Comparison of ENCODE assay signal across 23 mouse cellular contexts in genomic region chr16:92581767-92582166, GRCm38 (mm10).
DNase-seq lines count a peak whose midpoint lies in the region; ATAC-seq and TF ChIP-seq lines count a peak whose summit lies in the region.
"Had no signal": no experiment of that assay in that cellular context is flagged by ENCODE, and none has a peak within 500 bp of the region (broad histone marks: within the 10 kb centered on the region; RNA-seq: fewer than 3 reads in every experiment).

No protein-coding gene starts in this region.

- H3K27ac ChIP-seq in lung, embryonic 16.5 days (ENCODE audit: low read length) = no peak overlapping the region
- H3K27ac ChIP-seq in thymus, adult 2 months (ENCODE audit: control insufficient read depth, insufficient read depth, low read length) = no peak overlapping the region
- H3K27ac ChIP-seq: heart, embryonic 10.5 days; hindbrain, embryonic 13.5 days; layer of hippocampus, adult 2 months; midbrain, embryonic 10.5 days; neural tube, embryonic 13.5 days had no signal

- ATAC-seq in lung, embryonic 16.5 days (ENCODE audit: low read depth) = peak; percentile 68
- peak; percentile 53 to 75; a peak in 3 of 4 replicates for ATAC-seq in hematopoietic stem cell, adult 5-6 weeks (replicated peaks in 1 of 2; ENCODE audit: insufficient read depth in 1 of 2, low FRiP score in 2 of 2, low TSS enrichment in 1 of 2, low read depth in 1 of 2, poor library complexity in 2 of 2, severe bottlenecking in 2 of 2)
- ATAC-seq: forebrain, postnatal 0 days had no signal

- H3K27me3 ChIP-seq in lung, embryonic 16.5 days (ENCODE audit: control insufficient read depth, insufficient read depth, low read depth, low read length) = no peaks in the 10 kb centered on the region
- H3K27me3 ChIP-seq in myocyte (ENCODE audit: control insufficient read depth, insufficient read depth, insufficient read length) = no peaks in the 10 kb centered on the region
- H3K27me3 ChIP-seq in thymus, adult 2 months (ENCODE audit: control insufficient read depth, insufficient read depth, low read length) = no peaks in the 10 kb centered on the region
- H3K27me3 ChIP-seq: hindbrain, embryonic 13.5 days; neural tube, embryonic 13.5 days had no signal

- peaks cover 10% of the 10 kb centered on the region; the same call in 1 of the 2 replicates for H3K4me1 ChIP-seq in lung, embryonic 16.5 days (replicated peaks; ENCODE audit: control insufficient read depth, insufficient read depth, low read length)
- peaks cover 12% of the 10 kb centered on the region for H3K4me1 ChIP-seq in thymus, adult 2 months (replicated peaks; ENCODE audit: control insufficient read depth, insufficient read depth, low read length)
- H3K4me1 ChIP-seq: hindbrain, embryonic 13.5 days; neural tube, embryonic 13.5 days had no signal

- no peak for DNase-seq in lung, postnatal 14 days
- DNase-seq in NIH3T3 (ENCODE audit: low read depth) (peak; percentile 40), liver (no peak)
- no peak for DNase-seq in thymus, adult 2 months
- no peak for DNase-seq in urinary bladder, postnatal 36 days (ENCODE audit: low spot score in 2 of 2)
- DNase-seq: adrenal gland, postnatal 25 days; cerebellum, adult 11-12 months; cerebellum, postnatal 14 days; embryo, embryonic 11 days; forebrain, postnatal 0 days; kidney, adult 8-10 months; kidney, postnatal 14 days; left cerebral cortex, postnatal 4 days; right cerebral cortex, adult 18-20 months; thymus, postnatal 36 days had no signal

- H3K79me2 ChIP-seq in myocyte (ENCODE audit: control insufficient read depth, insufficient read depth) = no peaks in the 10 kb centered on the region

- H3K4me2 ChIP-seq in lung, embryonic 16.5 days (ENCODE audit: low read depth, low read length) = 0 out of 2 replicates have a peak overlapping the region, but pooled peaks have one; percentile 18
- peak overlapping the region; percentile 74 for H3K4me2 ChIP-seq in myocyte (ENCODE audit: low read depth)
- H3K4me2 ChIP-seq: hindbrain, embryonic 13.5 days; neural tube, embryonic 13.5 days had no signal

- no peaks in the 10 kb centered on the region for H3K36me3 ChIP-seq in lung, embryonic 16.5 days (ENCODE audit: control insufficient read depth, insufficient read depth, low read length)
- H3K36me3 ChIP-seq in myocyte (ENCODE audit: control insufficient read depth, insufficient read depth) = no peaks in the 10 kb centered on the region
- no peaks in the 10 kb centered on the region for H3K36me3 ChIP-seq in thymus, adult 2 months (ENCODE audit: control insufficient read depth, insufficient read depth, low read length)
- H3K36me3 ChIP-seq: heart, embryonic 10.5 days; hindbrain, embryonic 13.5 days; midbrain, embryonic 10.5 days; neural tube, embryonic 13.5 days had no signal

- no peak overlapping the region for H3K9ac ChIP-seq in lung, embryonic 16.5 days (ENCODE audit: low read length)
- H3K9ac ChIP-seq: forebrain, postnatal 0 days; hindbrain, embryonic 13.5 days; neural tube, embryonic 13.5 days had no signal

- no peak overlapping the region for H3K4me3 ChIP-seq in lung, embryonic 16.5 days (ENCODE audit: low read length)
- no peak overlapping the region for H3K4me3 ChIP-seq in myocyte
- no peak overlapping the region for H3K4me3 ChIP-seq in thymus, adult 2 months (ENCODE audit: control insufficient read depth, insufficient read depth, low read length)
- H3K4me3 ChIP-seq: heart, embryonic 10.5 days; hindbrain, embryonic 13.5 days; layer of hippocampus, adult 2 months; midbrain, embryonic 10.5 days; neural tube, embryonic 13.5 days had no signal

- TF ChIP-seq POLR2A in myocyte (IDR thresholded peaks at IDR 0.05; ENCODE audit: insufficient read length, low read depth) = no peak
- no peak for TF ChIP-seq POLR2A in thymus, adult 2 months (IDR thresholded peaks at IDR 0.05; ENCODE audit: control insufficient read depth, extremely low read depth, insufficient read depth, low read length, poor library complexity)

- WGBS in lung, embryonic 16.5 days = 43% methylated on average over 10 of the region's 10 CpGs
- WGBS in thymus, adult 2 months = 18% methylated on average over 10 of the region's 10 CpGs

- no peak for TF ChIP-seq CTCF in thymus, adult 2 months (IDR thresholded peaks at IDR 0.05; ENCODE audit: borderline replicate concordance, control insufficient read depth, extremely low read depth, insufficient read depth, low read length, poor library complexity)

- H3K9me3 ChIP-seq in lung, embryonic 16.5 days (ENCODE audit: control insufficient read depth, low read length) = no peaks in the 10 kb centered on the region
- H3K9me3 ChIP-seq: heart, embryonic 10.5 days; hindbrain, embryonic 13.5 days; midbrain, embryonic 10.5 days; neural tube, embryonic 13.5 days had no signal

- H3ac ChIP-seq in myocyte (ENCODE audit: control insufficient read depth, insufficient read length) = no peak overlapping the region

TF ChIP-seq in myocyte, 11 proteins besides CTCF, POLR2A, EP300 and RAD21:
- TF ChIP-seq MYOG (IDR thresholded peaks at IDR 0.05; ENCODE audit: control insufficient read depth in 1 of 3, insufficient read depth in 1 of 3, insufficient read length in 2 of 3, low read depth in 2 of 3) (no peak), USF1 (IDR thresholded peaks at IDR 0.05; ENCODE audit: low read depth) (no peak), E2F4 (IDR thresholded peaks at IDR 0.05; ENCODE audit: insufficient read depth) (no peak), CEBPB (IDR thresholded peaks at IDR 0.05; ENCODE audit: insufficient read depth, poor library complexity, severe bottlenecking) (no peak), REST (IDR thresholded peaks at IDR 0.05; ENCODE audit: insufficient read depth, insufficient read length) (no peak), TCF12 (IDR thresholded peaks at IDR 0.05; ENCODE audit: insufficient read depth, poor library complexity, severe bottlenecking) (no peak), SRF (IDR thresholded peaks at IDR 0.05; ENCODE audit: control insufficient read depth, insufficient read length, low read depth) (no peak), POLR2AphosphoS2 (IDR thresholded peaks at IDR 0.05; ENCODE audit: insufficient read length, low read depth) (no peak), TCF3 (IDR thresholded peaks at IDR 0.05; ENCODE audit: insufficient read length, low read depth) (no peak), MYOD1 (IDR thresholded peaks at IDR 0.05; ENCODE audit: control insufficient read depth in 1 of 3, insufficient read length in 2 of 3, low read depth in 2 of 3) (no peak), MAX (IDR thresholded peaks at IDR 0.05; ENCODE audit: low read depth) (no peak)
TF ChIP-seq in myocyte: peak in this region for 0.
